Mouse (Mus musculus) thymus, adult 2 months (tissue): ENCODE data around the gene Thtpa.

ENCODE experiments used
- CTCF ChIP-seq: fragments of 200-500 bp; IDR thresholded peaks from 2 replicates; pipeline ENCODE4 v1.5.1; 2012; ENCODE audit warnings: mild to moderate bottlenecking, control low read depth, low read length, moderate library complexity, borderline replicate concordance; ENCODE audit not compliant: control insufficient read depth, poor library complexity, insufficient read depth; ENCODE audit errors: extremely low read depth
- POLR2A ChIP-seq: fragments of 200-500 bp; IDR thresholded peaks from 2 replicates; pipeline ENCODE4 v1.6.1; 2012; ENCODE audit warnings: mild to moderate bottlenecking, low read length, control low read depth, moderate library complexity; ENCODE audit not compliant: control insufficient read depth, poor library complexity, insufficient read depth; ENCODE audit errors: extremely low read depth

DNA sequence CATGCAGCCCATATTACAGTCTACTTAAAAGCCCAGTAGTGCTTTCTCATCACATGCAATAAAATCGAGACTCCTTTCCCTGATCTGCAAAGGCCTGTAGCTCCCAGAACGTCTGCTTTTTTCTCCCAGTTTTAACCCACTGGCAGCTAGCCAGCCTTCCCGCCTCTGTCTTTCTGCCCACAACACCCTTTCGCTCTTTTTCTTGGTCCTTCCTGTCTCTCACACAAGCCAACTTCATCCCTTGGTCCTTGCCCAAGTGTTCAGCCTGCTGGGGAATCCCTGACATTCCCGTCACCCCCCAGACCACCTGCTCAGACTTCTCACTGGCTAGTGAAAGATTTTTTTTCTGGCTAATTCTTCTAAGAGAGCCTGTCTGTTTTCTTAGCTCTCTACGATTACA lies 18.4 kb upstream of the Thtpa start:
- TF ChIP-seq CTCF (no peak), POLR2A (no peak)
